Mouse (Mus musculus): ENCODE measurements around the gene Tmprss5. TPM values are rescaled to one million over a fixed set of nuclear protein-coding genes. Genes with fewer than 3 reads are reported as not detected.

The Tmprss5 gene
- 0.90 and 1.2 TPM in 2 replicates for polyA plus RNA-seq (2015; fragmentation: Nextera tagmentation; extraction: Ambion mirVana)

GRCm38 (mm10) chr9:49081107-49081506 lies at the start of gene Tmprss5:
Gene Tmprss5 (plus strand): TSS chr9:49081260.
- WGBS, result 57% methylated on average over 5 of the region's 5 CpGs
- H3K9ac ChIP-seq, result no peak within 1 kb of the TSS
- ATAC-seq, result no peak

GRCm38 (mm10) chr9:49034764-49035163 lies 46.3 kb upstream of the Tmprss5 start:
- no peak overlapping the region for H3K9ac ChIP-seq
- H3K4me2 ChIP-seq (replicated peaks), result no peak overlapping the region
- no peak overlapping the region for H3K4me3 ChIP-seq (replicated peaks)
- H3K36me3 ChIP-seq, result peaks cover 21% of the 10 kb centered on the region
- WGBS, result 92% methylated on average over 4 of the region's 4 CpGs
- H3K27me3 ChIP-seq (replicated peaks), result no peaks in the 10 kb centered on the region
- no peak for ATAC-seq
- no peak overlapping the region for H3K27ac ChIP-seq
- H3K4me1 ChIP-seq (replicated peaks), result no peaks in the 10 kb centered on the region
- no peaks in the 10 kb centered on the region for H3K9me3 ChIP-seq

More at GRCm38 (mm10) chr9:49081107-49081506, at the start of gene Tmprss5:
- H3K27ac ChIP-seq, result no peak within 1 kb of the TSS
- H3K9me3 ChIP-seq, result no peaks in the 10 kb centered on the region
- no peak within 1 kb of the TSS for H3K4me3 ChIP-seq (replicated peaks)
- H3K4me2 ChIP-seq (replicated peaks), result no peak within 1 kb of the TSS
- 0 out of 2 replicates have a peak, but pooled peaks cover 13% of the 10 kb centered on the region for H3K36me3 ChIP-seq
- H3K27me3 ChIP-seq (replicated peaks), result no peaks in the 10 kb centered on the region
- H3K4me1 ChIP-seq (replicated peaks), result no peaks in the 10 kb centered on the region

GRCm38 (mm10) chr9:49050901-49051300 lies 30.2 kb upstream of the Tmprss5 start:
- ATAC-seq, result no peak
- no peaks in the 10 kb centered on the region for H3K36me3 ChIP-seq
- H3K4me2 ChIP-seq (replicated peaks), result no peak overlapping the region
- 70% methylated on average over 5 of the region's 5 CpGs for WGBS
- H3K27me3 ChIP-seq (replicated peaks), result no peaks in the 10 kb centered on the region
- no peaks in the 10 kb centered on the region for H3K4me1 ChIP-seq (replicated peaks)
- no peak overlapping the region for H3K9ac ChIP-seq
- no peak overlapping the region for H3K27ac ChIP-seq
- no peaks in the 10 kb centered on the region for H3K9me3 ChIP-seq
- no peak overlapping the region for H3K4me3 ChIP-seq (replicated peaks)

GRCm38 (mm10) chr9:49051349-49051748 lies 29.7 kb upstream of the Tmprss5 start:
- 0 out of 2 replicates have a peak, but pooled peaks cover 1% of the 10 kb centered on the region for H3K4me1 ChIP-seq (replicated peaks)

GRCm38 (mm10) chr9:49054028-49054427 lies 27.0 kb upstream of the Tmprss5 start:
- ATAC-seq, result no peak

More at GRCm38 (mm10) chr9:49051349-49051748, 29.7 kb upstream of the Tmprss5 start:
- Histone ChIP-seq H3K27me3 (replicated peaks) (no peaks in the 10 kb centered on the region), H3K4me3 (replicated peaks) (no peak overlapping the region), H3K36me3 (no peaks in the 10 kb centered on the region), H3K9me3 (no peaks in the 10 kb centered on the region), H3K9ac (no peak overlapping the region), H3K27ac (no peak overlapping the region), H3K4me2 (replicated peaks) (no peak overlapping the region)
- ATAC-seq, result no peak
- WGBS, result 15% methylated on average over 5 of the region's 5 CpGs

GRCm38 (mm10) chr9:49055333-49056205 lies 25.5 kb upstream of the Tmprss5 start, which contains the start of gene Zw10:
Gene Zw10 (plus strand): TSS chr9:49055613.
- peak within 1 kb of the TSS; percentile 59 for H3K4me2 ChIP-seq (replicated peaks)
- no peaks in the 10 kb centered on the region for H3K27me3 ChIP-seq (replicated peaks)
- under 1% methylated on average over 52 of the region's 53 CpGs for WGBS
- H3K27ac ChIP-seq, result peak within 1 kb of the TSS; percentile 68; the same call in 1 of the 2 replicates
- ATAC-seq, result peak; percentile 100
- H3K9ac ChIP-seq, result peak within 1 kb of the TSS; percentile 85
- H3K9me3 ChIP-seq, result no peaks in the 10 kb centered on the region
- H3K4me1 ChIP-seq (replicated peaks), result 0 out of 2 replicates have a peak, but pooled peaks cover 5% of the 10 kb centered on the region
- peak within 1 kb of the TSS; percentile 68 for H3K4me3 ChIP-seq (replicated peaks)
- H3K36me3 ChIP-seq, result 0 out of 2 replicates have a peak, but pooled peaks cover 3% of the 10 kb centered on the region

More at GRCm38 (mm10) chr9:49054028-49054427, 27.0 kb upstream of the Tmprss5 start:
- 0 out of 2 replicates have a peak, but pooled peaks cover 3% of the 10 kb centered on the region for H3K36me3 ChIP-seq
- 0 out of 2 replicates have a peak, but pooled peaks cover 5% of the 10 kb centered on the region for H3K4me1 ChIP-seq (replicated peaks)
- H3K27ac ChIP-seq, result no peak overlapping the region
- H3K4me2 ChIP-seq (replicated peaks), result no peak overlapping the region
- H3K4me3 ChIP-seq (replicated peaks), result no peak overlapping the region
- H3K27me3 ChIP-seq (replicated peaks), result no peaks in the 10 kb centered on the region
- no peak overlapping the region for H3K9ac ChIP-seq
- 69% methylated on average over 3 of the region's 3 CpGs for WGBS
- H3K9me3 ChIP-seq, result no peaks in the 10 kb centered on the region

- ATAC-seq, result no peak
- no peaks in the 10 kb centered on the region for H3K4me1 ChIP-seq (replicated peaks)
- no peak overlapping the region for H3K4me3 ChIP-seq (replicated peaks)
- no peaks in the 10 kb centered on the region for H3K27me3 ChIP-seq (replicated peaks)
- no peak overlapping the region for H3K27ac ChIP-seq
- WGBS, result 89% methylated on average over 3 of the region's 3 CpGs
- H3K4me2 ChIP-seq (replicated peaks), result no peak overlapping the region
- H3K36me3 ChIP-seq, result peaks cover 30% of the 10 kb centered on the region; the same call in 1 of the 2 replicates
- H3K9ac ChIP-seq, result no peak overlapping the region
- H3K9me3 ChIP-seq, result no peaks in the 10 kb centered on the region
Measured at GRCm38 (mm10) chr9:49076847-49077246, 4.2 kb upstream of the Tmprss5 start.

- ATAC-seq, result no peak
- Histone ChIP-seq H3K4me1 (replicated peaks) (no peaks in the 10 kb centered on the region), H3K4me2 (replicated peaks) (no peak overlapping the region), H3K27me3 (replicated peaks) (no peaks in the 10 kb centered on the region), H3K4me3 (replicated peaks) (no peak overlapping the region), H3K9ac (no peak overlapping the region), H3K9me3 (no peaks in the 10 kb centered on the region), H3K27ac (no peak overlapping the region), H3K36me3 (0 out of 2 replicates have a peak, but pooled peaks cover 13% of the 10 kb centered on the region)
- 5% methylated on average over 4 of the region's 4 CpGs for WGBS
Measured at GRCm38 (mm10) chr9:49081561-49081960, 501 bp downstream of the Tmprss5 start.

GRCm38 (mm10) chr9:49087317-49087716 lies 6.3 kb downstream of the Tmprss5 start:
- no peak for ATAC-seq
- Histone ChIP-seq H3K4me2 (replicated peaks) (no peak overlapping the region), H3K27me3 (replicated peaks) (no peaks in the 10 kb centered on the region), H3K9ac (no peak overlapping the region), H3K27ac (no peak overlapping the region), H3K36me3 (no peaks in the 10 kb centered on the region), H3K4me1 (replicated peaks) (no peaks in the 10 kb centered on the region), H3K9me3 (no peaks in the 10 kb centered on the region), H3K4me3 (replicated peaks) (no peak overlapping the region)
- WGBS, result 73% methylated on average over 11 of the region's 11 CpGs

- H3K27ac ChIP-seq, result no peak overlapping the region
- H3K4me3 ChIP-seq (replicated peaks), result no peak overlapping the region
- WGBS, result 92% methylated on average over 3 of the region's 3 CpGs
- H3K9ac ChIP-seq, result no peak overlapping the region
- no peaks in the 10 kb centered on the region for H3K36me3 ChIP-seq
- H3K4me1 ChIP-seq (replicated peaks), result peaks cover 6% of the 10 kb centered on the region; the same call in 1 of the 2 replicates
- no peak overlapping the region for H3K4me2 ChIP-seq (replicated peaks)
- no peaks in the 10 kb centered on the region for H3K27me3 ChIP-seq (replicated peaks)
- ATAC-seq, result no peak
- H3K9me3 ChIP-seq, result no peaks in the 10 kb centered on the region
Measured at GRCm38 (mm10) chr9:49098871-49099270, 17.8 kb downstream of the Tmprss5 start.

GRCm38 (mm10) chr9:49102328-49102727 lies 21.3 kb downstream of the Tmprss5 start:
- 33% methylated on average over 1 of the region's 1 CpGs for WGBS
- H3K9ac ChIP-seq, result no peak overlapping the region
- H3K4me3 ChIP-seq (replicated peaks), result no peak overlapping the region
- H3K27ac ChIP-seq, result no peak overlapping the region
- no peak overlapping the region for H3K4me2 ChIP-seq (replicated peaks)
- no peaks in the 10 kb centered on the region for H3K36me3 ChIP-seq
- ATAC-seq, result peak; percentile 71
- peaks cover 6% of the 10 kb centered on the region; the same call in 1 of the 2 replicates for H3K4me1 ChIP-seq (replicated peaks)
- no peaks in the 10 kb centered on the region for H3K9me3 ChIP-seq
- no peaks in the 10 kb centered on the region for H3K27me3 ChIP-seq (replicated peaks)

- no peaks in the 10 kb centered on the region for H3K27me3 ChIP-seq (replicated peaks)
- H3K4me2 ChIP-seq (replicated peaks), result no peak overlapping the region
- no peak overlapping the region for H3K27ac ChIP-seq
- no peaks in the 10 kb centered on the region for H3K9me3 ChIP-seq
- no peaks in the 10 kb centered on the region for H3K36me3 ChIP-seq
- 50% methylated on average over 7 of the region's 7 CpGs for WGBS
- ATAC-seq, result no peak
- H3K9ac ChIP-seq, result no peak overlapping the region
- no peak overlapping the region for H3K4me3 ChIP-seq (replicated peaks)
- peaks cover 4% of the 10 kb centered on the region; the same call in 1 of the 2 replicates for H3K4me1 ChIP-seq (replicated peaks)
Measured at GRCm38 (mm10) chr9:49109101-49109500, 28.0 kb downstream of the Tmprss5 start.

Data from intestine, embryonic 15.5 days (tissue).